Mouse (Mus musculus) limb, embryonic 14.5 days (tissue): ENCODE results near the gene Rbms1. TPM values are rescaled to one million over a fixed set of nuclear protein-coding genes. Genes with fewer than 3 reads are reported as not detected.

ENCODE experiments used
- ATAC-seq: fragments of 200-750 bp; cut with Nextera tagmentation; 2 replicates; pipeline ENCODE4 v1.8.0; 2017; ENCODE audit warnings: low read depth, moderate number of reproducible peaks, moderate TSS enrichment; ENCODE audit not compliant: low FRiP score
- DNase-seq: peaks from one replicate; pipeline ENCODE4 v3.0.0-alpha.2; 2015; ENCODE audit warnings: low spot score
- H3K27ac ChIP-seq: fragments of 300-500 bp; sonication (generic); replicated peaks from 2 replicates; pipeline ENCODE4 v1.5.1; 2014; ENCODE audit warnings: low read depth, mild to moderate bottlenecking, low read length, moderate library complexity, mixed read lengths
- H3K27me3 ChIP-seq: fragments of 300-500 bp; sonication (generic); 2 replicates; pipeline ENCODE4 v1.6.1; 2014; ENCODE audit warnings: low read length, mixed read lengths; ENCODE audit not compliant: control insufficient read depth, insufficient read depth
- H3K36me3 ChIP-seq: fragments of 300-500 bp; sonication (generic); 2 replicates; pipeline ENCODE4 v1.6.1; 2014; ENCODE audit warnings: mild to moderate bottlenecking, low read length, moderate library complexity, mixed read lengths; ENCODE audit not compliant: control insufficient read depth, insufficient read depth
- H3K4me1 ChIP-seq: fragments of 300-500 bp; sonication (generic); 2 replicates; pipeline ENCODE4 v1.6.1; 2014; ENCODE audit warnings: antibody characterized with exemption, low read length, mixed read lengths; ENCODE audit not compliant: control insufficient read depth, insufficient read depth
- H3K4me2 ChIP-seq: fragments of 300-500 bp; sonication (generic); replicated peaks from 2 replicates; pipeline ENCODE4 v1.6.1; 2014; ENCODE audit warnings: low read depth, mild to moderate bottlenecking, low read length, moderate library complexity; ENCODE audit not compliant: severe bottlenecking
- H3K4me3 ChIP-seq: fragments of 300-500 bp; sonication (generic); replicated peaks from 2 replicates; pipeline ENCODE4 v1.5.1; 2014; ENCODE audit warnings: low read length
- H3K9ac ChIP-seq: fragments of 300-500 bp; sonication (generic); 2 replicates; pipeline ENCODE4 v1.6.1; 2014; ENCODE audit warnings: mild to moderate bottlenecking, low read depth, low read length, moderate library complexity; ENCODE audit not compliant: severe bottlenecking
- H3K9me3 ChIP-seq: fragments of 300-500 bp; sonication (generic); 2 replicates; pipeline ENCODE4 v1.6.1; 2016; ENCODE audit warnings: low read length; ENCODE audit not compliant: control insufficient read depth
- POLR2A ChIP-seq: fragments of 200-500 bp; IDR thresholded peaks from 2 replicates; pipeline ENCODE4 v1.8.0; 2012; ENCODE audit warnings: inconsistent platforms, mild to moderate bottlenecking, moderate library complexity, borderline replicate concordance; ENCODE audit not compliant: insufficient read depth, insufficient read length; ENCODE audit errors: extremely low read depth
- WGBS: fragments of 180-500 bp; shearing (Covaris S2); extraction: QIAGEN DNeasy Blood & Tissue Kit; methylation state at CpG from one replicate; pipeline ENCODE4 v1.1.7; 2014; 5-methylcytosine and 5-hydroxymethylcytosine counted together
- polyA plus RNA-seq, 2 experiments: library from polyadenylated mRNA; depleted of rRNA in 1 of 2; stranded (reverse) in 1 of 2; unstranded in 1 of 2; fragments of >200 nt; fragmentation: Nextera tagmentation in 1 of 2; extraction: Ambion mirVana in 1 of 2; gene quantifications; 2 replicates each; pipeline versions ENCODE4 v1.2.1 to v1.2.3; 2012 to 2014

Rbms1 gene
- polyA plus RNA-seq, 2 experiments = 84.9 to 118 TPM

DNA sequence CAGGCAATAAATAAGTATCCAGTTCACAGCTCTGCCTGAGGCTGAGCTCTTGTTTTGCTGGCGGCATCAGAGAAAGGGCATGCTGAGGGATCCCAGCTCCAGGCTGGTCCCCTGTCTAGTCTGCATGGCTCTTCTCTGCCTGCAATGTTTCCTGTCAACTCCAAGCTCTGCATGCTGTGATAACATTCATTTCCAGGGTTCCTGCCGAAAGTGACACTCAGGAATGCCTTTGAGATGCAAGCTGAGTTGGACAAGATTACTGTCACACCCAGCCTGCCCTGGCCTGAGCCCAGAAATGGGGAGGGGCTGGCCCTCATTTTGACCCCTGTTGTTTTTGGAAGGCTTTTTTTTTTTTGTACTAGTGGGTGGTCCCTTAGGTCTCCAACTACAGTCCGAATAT lies 233.0 kb downstream of the Rbms1 start:
- DNase-seq (no peak), ATAC-seq (peak; percentile 55; the same call in 1 of the 2 replicates)
- Histone ChIP-seq H3K4me2 (peak overlapping the region; percentile 20; the same call in 1 of the 2 replicates), H3K9me3 (no peaks in the 10 kb centered on the region), H3K36me3 (no peaks in the 10 kb centered on the region), H3K27me3 (no peaks in the 10 kb centered on the region), H3K4me3 (no peak overlapping the region), H3K4me1 (peaks cover 13% of the 10 kb centered on the region), H3K9ac (no peak overlapping the region), H3K27ac (no peak overlapping the region)
- WGBS = 10% methylated on average over 3 of the region's 3 CpGs
- no peak for TF ChIP-seq POLR2A

GRCm38 (mm10) chr2:60728902-60729585 lies 233.9 kb downstream of the Rbms1 start:
- TF ChIP-seq POLR2A = no peak
- ATAC-seq (no peak), DNase-seq (no peak)
- 30% methylated on average over 10 of the region's 10 CpGs for WGBS
- Histone ChIP-seq H3K9me3 (no peaks in the 10 kb centered on the region), H3K4me2 (no peak overlapping the region), H3K4me1 (peaks cover 13% of the 10 kb centered on the region), H3K36me3 (no peaks in the 10 kb centered on the region), H3K27me3 (no peaks in the 10 kb centered on the region), H3K9ac (no peak overlapping the region), H3K4me3 (no peak overlapping the region), H3K27ac (no peak overlapping the region)

- WGBS = 84% methylated on average over 2 of the region's 2 CpGs
- H3K27me3 ChIP-seq = no peaks in the 10 kb centered on the region
- H3K9me3 ChIP-seq = no peaks in the 10 kb centered on the region
- no peak overlapping the region for H3K4me2 ChIP-seq
- H3K27ac ChIP-seq = no peak overlapping the region
- H3K4me3 ChIP-seq = no peak overlapping the region
- no peak for TF ChIP-seq POLR2A
- ATAC-seq (0 out of 2 replicates have a peak, but pooled peaks have one; percentile 55), DNase-seq (no peak)
- H3K9ac ChIP-seq = no peak overlapping the region
- H3K36me3 ChIP-seq = no peaks in the 10 kb centered on the region
- H3K4me1 ChIP-seq = peaks cover 6% of the 10 kb centered on the region
Measured at GRCm38 (mm10) chr2:60724660-60725059, 238.3 kb downstream of the Rbms1 start.

DNA sequence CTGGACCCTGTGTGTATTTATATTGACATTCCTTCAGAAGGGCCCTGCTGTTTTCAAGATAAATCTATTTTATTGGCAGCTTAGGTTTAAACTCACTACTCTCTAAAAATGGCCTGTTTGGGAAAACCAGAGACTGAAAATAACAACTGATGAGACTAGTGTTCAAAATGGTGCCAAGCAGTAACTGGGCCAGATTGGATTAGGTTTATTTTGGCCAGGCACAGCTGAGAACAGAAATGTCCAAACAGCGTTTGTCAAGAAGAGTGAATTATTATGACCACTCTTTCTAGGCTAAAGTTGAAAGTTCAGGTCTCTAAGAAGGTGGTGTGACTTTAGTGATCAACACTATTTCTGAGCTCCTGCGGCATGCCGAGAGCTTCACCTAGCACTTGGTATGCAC lies 240.0 kb downstream of the Rbms1 start:
- H3K4me3 ChIP-seq = no peak overlapping the region
- no peak overlapping the region for H3K9ac ChIP-seq
- H3K27me3 ChIP-seq = no peaks in the 10 kb centered on the region
- no peak for DNase-seq
- no peak for ATAC-seq
- H3K9me3 ChIP-seq = no peaks in the 10 kb centered on the region
- no peak for TF ChIP-seq POLR2A
- H3K36me3 ChIP-seq = no peaks in the 10 kb centered on the region
- no peak overlapping the region for H3K27ac ChIP-seq
- no peak overlapping the region for H3K4me2 ChIP-seq
- WGBS = 80% methylated on average over 3 of the region's 3 CpGs
- H3K4me1 ChIP-seq = no peaks in the 10 kb centered on the region

- TF ChIP-seq POLR2A = no peak
- Histone ChIP-seq H3K4me2 (no peak within 1 kb of the TSS), H3K4me3 (no peak within 1 kb of the TSS), H3K27me3 (no peaks in the 10 kb centered on the region), H3K9ac (no peak within 1 kb of the TSS), H3K4me1 (no peaks in the 10 kb centered on the region; the same call in 1 of the 2 replicates), H3K36me3 (no peaks in the 10 kb centered on the region), H3K27ac (no peak within 1 kb of the TSS), H3K9me3 (no peaks in the 10 kb centered on the region)
- DNase-seq = peak; percentile 42
- WGBS = 77% methylated on average over 14 of the region's 14 CpGs
- peak; percentile 74 for ATAC-seq
Measured at GRCm38 (mm10) chr2:60722514-60722913, 240.5 kb downstream of the Rbms1 start, which contains the start of gene Itgb6. TSS of gene Itgb6 (minus strand) at chr2:60722643.
